Comparison of ENCODE assay signal across 8 mouse cellular contexts in genomic region chr7:74458475-74459221, GRCm38 (mm10).
A peak's percentile ranks its signal among the peaks of the same experiment; 100 is the strongest.
DNase-seq lines count a peak whose midpoint lies in the region; ATAC-seq lines count a peak whose summit lies in the region.

No protein-coding gene starts in this region.

- intact Hi-C loops in heart, postnatal 14 days (cut with DNase I), result no loop called here

- WGBS in lung, embryonic 16.5 days, result 45% methylated on average over 8 of the region's 8 CpGs
- WGBS in neural tube, embryonic 15.5 days, result 76% methylated on average over 8 of the region's 8 CpGs

- no peak overlapping the region for H3K4me3 ChIP-seq in lung, embryonic 16.5 days (ENCODE audit: low read length)
- no peak overlapping the region for H3K4me3 ChIP-seq in neural tube, embryonic 15.5 days (replicated peaks)

- peak; percentile 56; the same call in 1 of the 2 replicates for ATAC-seq in lung, embryonic 16.5 days (ENCODE audit: low read depth)
- no peak for ATAC-seq in neural tube, embryonic 15.5 days (ENCODE audit: low FRiP score)

- H3K36me3 ChIP-seq in lung, embryonic 16.5 days (ENCODE audit: control insufficient read depth, insufficient read depth, low read length), result no peaks in the 10 kb centered on the region
- H3K36me3 ChIP-seq in neural tube, embryonic 15.5 days, result no peaks in the 10 kb centered on the region

- H3K9ac ChIP-seq in lung, embryonic 16.5 days (ENCODE audit: low read length), result no peak overlapping the region
- no peak overlapping the region for H3K9ac ChIP-seq in neural tube, embryonic 15.5 days (replicated peaks)

- no peak overlapping the region for H3K4me2 ChIP-seq in lung, embryonic 16.5 days (ENCODE audit: low read depth, low read length)
- no peak overlapping the region for H3K4me2 ChIP-seq in neural tube, embryonic 15.5 days

- H3K27me3 ChIP-seq in lung, embryonic 16.5 days (ENCODE audit: control insufficient read depth, insufficient read depth, low read depth, low read length), result no peaks in the 10 kb centered on the region
- no peaks in the 10 kb centered on the region for H3K27me3 ChIP-seq in neural tube, embryonic 15.5 days (replicated peaks)

- peak; percentile 56 for DNase-seq in gastrocnemius, adult 18-20 months (ENCODE audit: low spot score)
- DNase-seq in gastrocnemius, postnatal 4 days (ENCODE audit: low spot score in 2 of 2), result no peak
- peak; percentile 20 to 40 for DNase-seq in cerebellum, postnatal 25 days
- DNase-seq in heart, postnatal 14 days, result peak; percentile 25 to 37
- no peak for DNase-seq in right cerebral cortex, adult 18-20 months
- no peak for DNase-seq in thymus, adult 18-20 months

- peaks cover 16% of the 10 kb centered on the region for H3K4me1 ChIP-seq in lung, embryonic 16.5 days (replicated peaks; ENCODE audit: control insufficient read depth, insufficient read depth, low read length)
- 0 out of 2 replicates have a peak, but pooled peaks cover 2% of the 10 kb centered on the region for H3K4me1 ChIP-seq in neural tube, embryonic 15.5 days

- no peaks in the 10 kb centered on the region for H3K9me3 ChIP-seq in lung, embryonic 16.5 days (ENCODE audit: control insufficient read depth, low read length)
- no peaks in the 10 kb centered on the region for H3K9me3 ChIP-seq in neural tube, embryonic 15.5 days (replicated peaks)

- peak overlapping the region; percentile 57 for H3K27ac ChIP-seq in lung, embryonic 16.5 days (ENCODE audit: low read length)
- no peak overlapping the region for H3K27ac ChIP-seq in neural tube, embryonic 15.5 days (replicated peaks)

Comparison
In these comparisons a context has a peak if more than half of its experiments do, and no peak if none do; other contexts are left out.
1. DNase-seq: peak in gastrocnemius, adult 18-20 months (single experiment), cerebellum, postnatal 25 days (2 of 2) and heart, postnatal 14 days (2 of 2); none in gastrocnemius, postnatal 4 days (0 of 2), right cerebral cortex, adult 18-20 months (single experiment) and thymus, adult 18-20 months (0 of 2).